Mouse (Mus musculus): Measurements from ENCODE around the gene Fam69a.

Fam69a gene

GRCm38 (mm10) chr5:107858963-107859362, 127.9 kb downstream of the Fam69a start:
- no peak for DNase-seq (ENCODE audit: low spot score in 2 of 2)

All from spleen, postnatal 14 days (tissue).